Mouse (Mus musculus): Measurements from ENCODE around the gene Itih3.

Itih3 gene

DNA sequence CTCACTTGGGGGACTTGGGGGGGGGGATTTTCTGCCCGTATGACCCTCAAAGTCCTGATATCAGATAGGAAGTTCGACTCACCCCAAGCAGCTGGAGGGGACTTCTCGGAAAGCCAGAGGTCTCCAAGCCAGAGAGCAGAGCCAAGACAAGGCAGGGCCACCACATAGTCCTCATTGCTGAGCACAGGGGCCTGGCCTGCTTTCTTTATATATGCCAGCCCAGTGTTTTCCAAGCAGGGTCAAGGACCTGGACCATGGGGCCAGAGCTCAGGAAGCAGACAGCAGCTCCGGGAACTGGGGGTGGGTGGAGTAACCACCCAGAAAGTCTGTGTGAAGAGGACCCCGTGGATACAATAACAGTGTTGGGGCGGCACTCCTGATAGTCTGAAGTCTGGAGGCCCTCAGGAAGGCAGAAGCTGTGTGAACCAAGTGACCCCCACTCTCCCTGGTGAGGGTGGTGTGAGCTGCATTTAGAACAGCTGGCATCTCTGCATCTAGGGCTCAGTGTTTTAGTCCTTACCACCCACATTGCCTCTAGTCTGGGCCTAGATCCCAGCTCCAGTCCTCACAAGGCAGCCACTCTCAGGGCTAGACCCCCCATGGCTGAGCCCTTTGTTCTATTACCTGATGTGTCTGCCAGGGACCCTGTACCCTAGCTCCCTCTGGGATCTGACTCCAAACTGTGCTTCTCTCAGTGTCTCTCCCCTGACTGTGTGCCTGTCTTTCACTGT lies at the start of gene Itih3:
TSS of gene Itih3 (minus strand) at position 386 of the 731 bp plus-strand sequence.
- no peak for DNase-seq

DNA sequence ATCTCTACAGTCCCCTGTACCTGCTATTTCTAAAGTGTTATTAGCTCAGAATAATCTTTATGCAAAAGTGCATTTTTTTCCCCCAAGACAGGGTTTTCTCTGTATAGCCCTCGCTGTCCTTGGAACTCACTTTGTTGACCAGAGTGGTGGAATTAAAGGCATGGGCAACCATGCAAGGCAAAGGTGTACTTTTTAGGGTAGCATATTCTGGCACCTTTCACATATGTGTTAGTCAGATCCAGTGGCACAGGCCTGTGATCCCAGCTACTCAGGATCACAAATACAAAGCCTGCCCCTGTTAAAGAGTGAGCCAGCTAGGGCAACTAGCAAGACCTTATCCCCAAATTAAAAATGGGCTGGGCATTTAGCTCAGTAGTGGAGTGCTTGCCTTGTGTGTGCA lies 36.8 kb upstream of the Itih3 start:
- no peak for DNase-seq

DNA sequence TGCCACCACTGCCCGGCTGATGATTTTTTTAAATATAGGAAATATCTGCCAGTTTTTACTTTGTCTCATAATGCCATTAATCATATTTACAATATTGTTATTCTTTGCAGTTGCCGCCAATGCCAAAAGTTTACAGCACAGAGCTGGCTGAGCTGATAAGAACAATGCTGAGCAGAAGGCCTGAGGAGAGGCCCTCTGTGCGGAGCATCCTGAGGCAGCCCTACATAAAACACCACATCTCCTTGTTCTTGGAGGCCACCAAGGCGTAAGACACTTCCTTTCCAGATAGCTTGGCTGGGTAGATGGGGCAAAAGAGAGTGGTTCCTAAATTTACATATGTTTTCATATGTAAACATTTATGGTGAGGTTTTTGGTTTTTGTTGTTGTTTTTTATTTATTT lies 35.5 kb upstream of the Itih3 start:
- no peak for DNase-seq

DNA sequence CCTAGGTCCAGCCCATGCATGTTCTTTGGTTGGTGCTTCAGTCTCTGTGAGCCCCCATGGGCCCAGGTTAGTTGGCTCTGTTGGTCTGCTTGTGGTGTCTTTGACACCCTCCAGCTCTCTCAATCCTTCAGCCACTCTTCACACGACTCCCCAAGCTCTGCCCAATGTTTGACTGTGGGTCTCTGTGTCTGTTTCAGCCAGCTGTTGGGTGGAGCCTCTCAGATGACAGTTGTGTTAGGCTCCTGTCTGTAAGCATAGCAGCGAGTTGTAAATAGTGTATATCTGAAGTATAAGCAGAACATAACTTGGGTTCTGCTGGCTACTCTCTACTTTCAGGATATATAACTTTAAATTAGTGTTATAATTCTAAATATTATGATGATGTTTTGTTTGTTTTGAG lies 35.0 kb upstream of the Itih3 start:
- DNase-seq, result no peak

DNA sequence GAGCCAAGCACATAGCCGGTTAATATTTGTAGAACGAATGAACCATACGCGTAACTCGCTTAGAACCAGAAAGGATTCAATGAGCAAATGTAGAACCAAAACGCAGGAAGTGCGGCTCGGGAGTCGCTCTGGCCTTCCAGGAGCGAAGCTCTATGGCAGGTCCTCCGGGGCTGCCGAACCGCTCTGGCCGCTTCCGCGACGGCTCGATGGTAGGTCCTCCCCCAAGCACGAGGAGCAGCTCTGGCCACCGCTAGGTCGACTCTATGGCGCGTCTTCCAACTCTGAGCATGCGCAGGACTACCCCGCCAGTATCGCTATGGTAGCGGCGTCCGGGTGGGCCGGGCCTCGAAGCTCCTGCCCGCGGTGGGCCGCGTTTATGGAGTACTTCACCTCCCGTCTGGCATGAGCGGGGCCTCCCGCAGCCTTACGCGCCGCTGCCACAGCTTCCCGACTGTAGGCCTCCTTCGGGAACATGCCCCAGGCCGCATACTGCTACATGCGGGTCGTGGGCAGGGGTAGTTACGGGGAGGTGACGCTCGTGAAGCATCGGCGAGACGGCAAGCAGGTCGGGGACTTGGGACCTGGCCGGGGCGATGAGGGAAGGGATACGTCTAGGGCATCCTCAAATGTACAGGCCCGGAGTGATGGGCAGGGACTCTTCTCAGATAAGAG lies 27.7 kb upstream of the Itih3 start, which contains the start of gene Nek4:
TSS of gene Nek4 (plus strand) at position 224 of the 672 bp plus-strand sequence.
- peak; percentile 96 for DNase-seq

DNA sequence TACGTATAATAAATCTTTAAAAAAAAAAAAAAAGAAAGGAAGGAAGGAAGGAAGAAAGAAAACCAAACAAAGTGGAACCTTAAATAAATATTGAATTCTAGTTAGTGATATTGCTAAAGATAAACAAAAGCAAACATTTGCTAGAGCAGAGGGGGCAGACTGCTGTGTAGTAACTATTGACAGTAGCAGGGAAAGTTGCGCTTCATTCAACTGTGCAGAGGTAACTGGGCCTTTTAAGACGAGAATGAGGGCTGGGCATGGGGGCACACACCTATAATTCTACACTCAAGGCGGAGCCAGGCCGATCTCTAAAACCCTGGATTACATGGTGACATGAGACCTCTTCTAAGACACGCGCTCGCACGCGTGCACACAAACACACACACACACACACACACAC lies 26.4 kb upstream of the Itih3 start:
- DNase-seq, result no peak

DNA sequence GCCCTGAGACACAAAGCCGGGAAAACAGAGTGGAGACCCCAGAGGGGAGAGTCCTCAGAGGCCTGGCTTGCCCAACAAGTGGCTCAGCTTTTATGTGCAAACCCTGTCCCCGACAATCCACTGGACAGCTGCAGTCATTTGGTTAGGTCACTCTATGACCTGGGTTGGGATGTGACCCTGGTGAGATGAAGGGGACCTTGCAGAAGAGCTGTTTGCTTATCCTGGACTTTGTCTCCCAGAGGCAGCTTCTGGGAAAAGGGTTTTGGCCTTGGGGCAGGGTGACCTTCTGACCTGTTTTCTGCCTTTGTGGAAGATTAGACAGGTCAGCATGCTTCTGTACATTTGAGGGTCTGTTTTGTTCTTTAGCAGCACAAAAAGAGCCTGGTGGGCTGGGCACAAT lies 21.2 kb upstream of the Itih3 start:
- DNase-seq, result no peak

DNA sequence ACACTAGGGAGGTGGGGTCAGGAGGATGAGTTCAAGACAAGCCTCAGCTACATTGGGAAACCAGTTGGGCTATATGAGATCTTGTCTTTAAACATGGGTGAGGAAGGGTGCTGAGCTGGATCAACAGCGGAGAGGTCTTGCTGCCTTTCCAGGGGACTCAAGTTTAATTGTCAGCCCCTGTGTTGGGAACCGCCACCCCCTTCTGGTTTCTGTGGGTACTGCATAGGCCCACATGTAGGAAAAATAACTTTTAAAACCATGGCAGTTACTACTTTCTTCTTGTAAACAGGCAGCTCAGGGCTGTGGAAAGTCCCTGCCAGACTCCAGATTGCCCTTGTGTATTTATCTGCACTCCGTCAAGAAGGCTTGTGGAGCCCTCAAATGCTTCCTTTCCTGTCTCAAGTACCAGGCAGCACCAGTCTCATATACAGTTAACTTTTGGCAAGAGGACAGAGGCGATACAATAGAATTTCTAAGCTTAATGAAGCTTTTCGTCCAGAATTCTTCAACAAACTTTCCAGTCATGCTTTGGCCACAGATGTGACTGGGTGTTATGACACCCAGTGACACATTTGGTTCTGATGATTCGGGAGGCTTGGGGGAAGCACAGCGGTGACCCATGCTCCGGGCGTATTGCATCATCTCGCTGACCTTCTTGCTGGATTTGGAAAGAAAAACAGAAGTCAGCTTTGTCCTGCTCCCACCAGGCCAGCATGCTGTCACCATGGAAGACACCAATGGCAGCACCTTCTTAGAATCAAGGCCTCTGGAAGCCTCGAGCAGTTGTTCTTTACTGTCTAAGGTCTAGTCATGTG lies 20.5 kb upstream of the Itih3 start:
- peak in 1 of 2 experiments; percentile 15 for DNase-seq

DNA sequence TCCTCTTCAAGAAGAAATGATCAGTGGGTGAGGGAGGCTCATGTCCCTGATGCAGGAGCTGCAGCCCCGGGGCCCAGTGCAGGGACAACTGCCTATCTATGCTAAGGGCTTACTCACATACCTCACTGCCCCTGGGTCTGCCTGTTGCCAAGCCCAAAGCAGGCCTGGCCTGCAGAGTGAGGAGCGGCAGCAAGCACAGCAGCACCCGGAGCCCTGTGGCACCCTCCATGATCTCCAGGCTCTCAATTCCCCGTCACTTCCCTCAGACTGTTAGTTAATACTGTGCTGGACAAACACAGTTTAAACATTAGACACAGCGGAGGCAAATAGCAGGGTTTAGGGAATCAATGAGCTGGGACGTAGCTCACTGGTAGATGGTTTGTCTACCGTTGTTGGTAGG lies 19.5 kb upstream of the Itih3 start, which contains the start of gene Itih1:
TSS of gene Itih1 (minus strand) at position 252 of the 400 bp plus-strand sequence.
- DNase-seq, result no peak

DNA sequence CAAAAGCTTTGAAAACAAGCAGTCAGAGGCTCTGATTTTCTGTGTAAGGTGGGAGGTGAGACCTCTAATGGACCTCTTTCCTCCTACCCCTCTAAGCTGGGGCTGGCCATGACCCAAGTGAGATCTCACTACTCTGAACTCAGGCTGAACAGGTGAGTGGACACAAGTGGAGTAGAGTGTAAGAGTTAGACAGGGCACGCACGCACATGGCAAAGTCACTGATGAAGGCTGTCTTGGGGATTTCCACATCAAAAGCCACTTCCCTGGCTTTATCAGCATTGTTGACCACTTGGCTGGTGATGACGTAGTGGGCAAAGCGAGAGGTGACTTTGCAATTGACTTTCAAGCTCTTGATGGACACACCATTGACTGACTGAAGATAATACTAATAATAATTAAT lies 18.7 kb upstream of the Itih3 start:
- DNase-seq, result no peak

DNA sequence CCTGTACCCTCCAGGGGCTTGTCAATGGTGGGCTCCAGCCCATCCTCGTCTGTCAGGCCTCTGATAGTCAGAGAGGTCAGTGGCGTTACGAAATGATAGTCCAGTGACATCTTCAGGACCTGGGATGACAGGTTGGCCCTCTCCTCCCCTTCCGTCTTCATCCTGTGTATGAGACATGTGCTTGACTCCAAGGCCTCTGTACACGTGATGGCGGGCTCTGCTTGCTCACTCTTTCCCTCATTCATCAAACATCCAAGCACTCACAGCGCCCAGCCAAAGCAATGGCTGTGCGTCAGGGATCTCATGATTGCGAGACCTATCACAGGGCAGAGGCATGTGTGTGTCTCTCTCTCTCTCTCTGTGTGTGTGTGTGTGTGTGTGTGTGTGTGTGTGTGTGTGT lies 9.8 kb upstream of the Itih3 start:
- no peak for DNase-seq

DNA sequence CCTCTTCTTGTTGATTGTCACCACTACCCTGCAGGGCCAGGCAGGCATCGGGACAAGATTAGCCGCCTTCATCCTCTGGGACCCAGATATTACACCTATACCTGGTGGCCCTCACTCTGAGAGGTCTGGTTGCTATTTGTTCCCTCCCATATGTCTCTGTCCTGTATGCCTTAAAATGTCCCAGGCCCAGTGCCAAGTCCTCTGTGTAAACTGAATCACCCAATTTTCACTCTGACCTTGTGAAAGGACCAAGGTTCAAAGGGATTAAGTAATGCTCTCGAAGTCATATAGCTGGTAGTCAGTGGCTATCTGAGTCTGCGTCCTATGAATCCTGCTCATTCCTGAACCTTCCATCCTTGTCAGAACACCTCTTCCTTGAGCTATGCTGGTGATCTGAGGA lies 6.8 kb upstream of the Itih3 start:
- no peak for DNase-seq

DNA sequence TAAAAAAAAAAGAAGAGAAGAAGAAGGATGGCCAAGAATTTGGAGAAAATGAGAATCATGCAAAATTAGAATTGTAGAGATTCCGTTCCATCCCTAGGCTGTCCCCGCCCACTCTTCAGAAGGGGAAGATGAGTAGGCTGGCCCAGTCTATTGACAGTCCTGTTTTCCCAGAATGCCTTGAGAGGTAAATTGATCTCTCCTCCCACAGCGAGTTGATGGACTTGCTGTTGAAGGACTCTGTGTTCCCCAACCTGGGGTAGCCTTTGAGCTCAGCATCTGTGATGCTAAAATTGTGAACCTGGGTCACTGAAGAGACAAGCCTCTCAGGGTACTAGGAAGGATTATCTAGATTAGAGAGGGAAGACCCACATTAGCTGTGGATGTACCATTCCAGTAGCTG lies 1.9 kb upstream of the Itih3 start:
- no peak for DNase-seq

DNA sequence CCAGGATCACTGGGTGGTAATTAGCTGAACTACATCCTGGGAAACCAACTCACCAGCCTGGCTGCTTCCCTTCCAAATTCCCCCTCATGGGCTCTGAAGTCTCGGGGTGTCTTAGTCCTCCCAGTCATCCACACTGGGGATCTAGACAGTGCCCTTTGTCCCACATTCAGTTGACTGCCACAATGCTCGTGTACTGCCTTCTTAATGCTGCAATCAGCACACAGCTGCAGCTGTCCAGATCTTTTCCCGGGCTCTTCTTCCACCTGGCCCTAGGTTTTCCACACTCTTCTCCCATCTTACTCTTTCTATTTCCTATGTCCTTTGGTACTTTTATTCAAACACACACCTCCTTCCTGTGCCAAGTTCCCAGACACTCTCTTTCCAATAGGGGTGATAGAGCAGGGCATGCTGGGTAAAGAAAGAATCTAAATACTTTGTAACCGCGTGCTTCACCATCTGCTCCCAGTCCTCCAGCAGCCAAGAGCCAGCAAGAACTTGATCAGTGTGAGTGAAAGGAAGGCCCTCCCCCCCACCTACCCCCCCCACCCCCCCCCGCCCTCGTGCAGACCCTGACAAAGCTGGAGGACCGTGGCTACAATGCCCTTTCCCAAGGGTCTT lies 1.4 kb downstream of the Itih3 start:
- no peak for DNase-seq

DNA sequence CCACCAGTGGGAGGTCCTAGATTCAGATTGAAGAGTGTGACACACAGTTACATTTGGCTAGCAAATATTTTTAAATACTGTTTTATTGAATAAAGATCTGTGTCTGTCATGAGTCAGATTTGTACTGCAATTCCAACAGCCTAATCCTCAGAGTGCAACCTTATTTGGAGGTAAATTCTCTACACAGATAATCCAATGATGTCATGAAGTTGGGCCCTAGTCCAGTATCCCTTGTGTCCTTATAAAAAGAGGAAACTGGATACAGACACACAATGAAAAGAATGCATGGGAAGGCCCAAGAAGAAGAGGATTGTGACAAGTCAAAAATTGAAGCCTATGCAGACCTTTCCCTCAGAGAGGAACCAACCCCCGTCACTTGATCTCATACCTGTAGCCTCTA lies 7.0 kb downstream of the Itih3 start:
- no peak for DNase-seq

DNA sequence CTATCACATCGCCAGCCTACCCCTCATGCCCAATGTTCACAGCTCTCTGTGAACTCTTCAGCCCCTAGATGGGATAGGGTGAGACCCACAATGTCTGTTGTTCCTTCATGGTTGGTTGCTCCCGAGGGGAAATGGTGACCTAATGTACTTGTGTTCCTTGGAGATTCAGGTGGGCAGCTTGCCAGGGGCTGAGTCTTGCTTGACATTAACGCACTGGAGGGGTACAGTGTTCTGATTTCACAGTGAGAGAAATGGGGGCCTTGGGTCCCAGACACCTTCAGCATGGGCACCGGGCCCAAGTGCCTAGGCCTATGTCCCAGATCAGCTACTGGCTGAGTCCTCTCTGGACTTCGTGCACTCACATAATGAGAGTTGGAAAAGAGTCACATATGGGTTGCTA lies 10.2 kb downstream of the Itih3 start:
- no peak for DNase-seq

DNA sequence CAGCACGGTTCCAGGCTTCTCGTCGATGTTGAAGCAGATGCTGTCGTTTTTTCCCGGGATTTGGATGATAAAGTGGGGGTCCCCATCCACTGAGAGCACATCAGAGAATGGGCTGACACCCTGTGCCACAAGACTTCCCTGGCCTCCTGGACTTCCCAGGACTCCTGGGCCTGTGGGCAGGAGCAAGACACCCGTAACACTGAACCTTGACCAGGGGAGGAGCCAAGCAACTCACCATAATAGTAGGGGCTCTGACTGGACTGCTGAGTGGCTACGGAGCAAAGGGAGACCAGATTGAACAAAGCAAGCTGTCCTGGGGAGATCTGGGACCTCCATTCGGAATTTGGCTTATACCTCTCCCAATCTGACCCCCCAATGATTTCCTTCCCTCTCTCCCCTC lies 10.9 kb downstream of the Itih3 start:
- DNase-seq, result no peak

DNA sequence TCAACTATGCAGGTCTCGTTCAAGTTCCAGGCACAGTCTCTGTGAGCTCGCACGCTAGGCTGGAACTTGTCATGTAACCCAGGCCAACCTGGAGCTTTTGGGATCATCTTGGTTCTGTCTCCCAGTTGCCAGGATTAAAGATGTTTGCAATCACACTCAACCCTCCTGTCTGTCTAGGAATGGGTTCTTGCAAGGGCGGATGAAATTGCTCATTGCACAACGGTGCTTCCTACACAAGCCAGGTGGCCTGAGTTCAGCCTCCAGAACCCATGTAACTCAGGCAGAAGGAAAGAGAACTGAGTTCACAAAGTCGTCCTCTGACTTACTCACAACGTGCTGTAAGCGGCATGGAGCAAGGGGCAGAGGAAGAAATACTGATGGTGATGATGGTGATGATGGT lies 12.4 kb downstream of the Itih3 start:
- no peak for DNase-seq

DNA sequence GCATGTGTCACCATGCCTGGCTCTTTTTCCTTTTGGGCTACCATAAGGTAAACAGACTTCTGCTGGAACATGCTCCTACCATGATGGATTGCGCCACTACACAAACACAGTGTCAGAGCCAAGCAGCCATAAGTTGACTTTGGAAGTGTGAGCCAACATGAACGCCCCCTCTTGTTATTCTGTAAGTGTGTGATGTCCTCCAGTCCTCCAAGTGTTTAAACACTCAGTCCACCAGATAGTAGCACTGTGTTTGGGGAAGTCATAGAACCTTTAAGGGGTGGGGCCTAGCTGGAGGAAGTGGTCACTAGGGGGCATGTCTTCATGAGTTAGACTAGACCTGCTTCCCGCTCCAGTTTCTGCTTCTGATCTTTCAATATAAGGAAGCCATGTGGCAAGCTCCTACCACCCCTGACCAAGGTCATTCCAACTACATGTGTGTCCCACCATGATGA lies 15.7 kb downstream of the Itih3 start:
- DNase-seq, result no peak

DNA sequence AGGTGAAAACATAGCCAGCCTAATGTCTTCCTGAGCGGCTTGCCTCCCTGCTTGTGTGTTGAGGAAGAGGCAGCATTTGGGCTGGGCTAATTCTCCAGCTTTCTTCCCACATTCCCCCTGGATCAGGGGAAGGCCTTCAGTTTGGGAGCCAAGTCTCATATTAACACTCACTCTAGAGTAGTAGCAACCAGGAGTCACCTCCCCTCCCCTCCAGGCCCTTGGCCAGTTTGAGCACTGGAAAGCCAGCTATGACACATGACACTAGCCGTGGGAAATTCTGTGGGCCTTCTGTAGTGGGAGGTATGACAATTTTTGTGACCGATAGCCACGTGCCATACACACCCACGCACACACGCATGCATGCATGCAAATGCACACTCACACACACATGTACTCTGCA lies 17.6 kb downstream of the Itih3 start:
- DNase-seq, result no peak

DNA sequence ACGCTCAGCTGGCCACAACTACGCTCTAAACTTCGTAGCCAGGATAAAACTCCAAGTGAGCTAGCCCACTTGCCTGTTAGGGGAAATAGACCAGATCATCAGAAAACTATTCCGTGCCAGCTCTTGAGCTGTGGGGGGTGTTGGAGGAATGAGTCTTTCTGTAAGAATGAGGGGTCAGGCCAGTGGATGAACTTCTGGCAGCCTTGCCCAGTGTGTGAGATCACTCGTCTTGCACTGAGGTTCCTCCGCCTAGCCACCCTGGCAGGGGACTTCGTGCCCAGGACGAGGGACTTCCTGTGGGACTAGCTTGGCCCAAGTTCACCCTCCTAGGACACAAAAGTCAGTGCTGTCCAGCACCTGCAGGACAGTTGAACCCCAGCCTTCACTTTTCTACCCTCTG lies 19.3 kb downstream of the Itih3 start:
- no peak for DNase-seq

DNA sequence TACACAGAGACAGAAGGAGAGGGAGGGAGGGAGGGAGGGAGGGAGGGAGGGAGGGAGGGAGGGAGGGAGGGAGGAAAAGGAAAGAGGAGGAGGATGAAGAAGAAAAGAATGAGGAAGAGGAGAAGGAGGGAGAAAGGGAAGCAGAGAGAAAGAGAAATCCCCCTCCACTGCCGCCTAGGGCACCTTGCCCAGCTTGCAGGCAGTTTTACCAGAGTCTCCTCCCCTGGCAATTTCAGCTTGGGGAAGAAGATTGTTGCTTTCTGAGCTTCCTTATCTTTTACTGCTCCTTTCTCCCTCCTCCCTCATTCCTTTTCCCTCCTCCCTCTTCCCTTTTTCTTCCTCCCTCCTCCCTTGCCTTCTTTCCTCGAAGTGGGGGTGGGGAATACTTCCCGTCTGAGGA lies 20.5 kb downstream of the Itih3 start:
- no peak for DNase-seq

DNA sequence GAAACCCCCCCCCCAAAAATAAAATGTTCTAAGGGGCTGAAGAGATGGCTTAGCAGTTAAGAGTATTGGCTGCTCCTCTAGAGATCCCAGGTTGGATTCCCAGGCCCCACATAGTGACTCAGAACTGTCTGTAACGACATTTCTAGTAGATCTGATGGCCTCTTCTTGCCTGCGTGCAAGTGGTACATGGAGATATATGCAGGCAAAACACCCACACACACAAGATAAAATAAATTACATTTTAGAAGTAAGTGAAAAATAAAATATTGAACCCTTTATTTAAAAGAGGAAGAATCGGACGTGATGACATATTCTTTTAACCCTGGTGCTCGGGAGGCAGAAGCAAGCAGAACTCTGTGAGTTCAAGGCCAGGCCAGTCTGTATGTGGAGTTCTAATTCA lies 20.9 kb downstream of the Itih3 start:
- DNase-seq, result no peak
